Mouse (Mus musculus) embryonic fibroblast, embryonic 13.5 days (primary cell): Measurements from ENCODE around the gene Entpd6.

Experiments used
- CTCF ChIP-seq: IDR thresholded peaks from 2 replicates; pipeline ENCODE4 v1.5.1; 2011; ENCODE audit warnings: mild to moderate bottlenecking, control low read depth, low read length, moderate library complexity, borderline replicate concordance; ENCODE audit not compliant: insufficient read depth
- POLR2A ChIP-seq: IDR thresholded peaks from 2 replicates; pipeline ENCODE4 v1.6.1; 2011; ENCODE audit warnings: low read depth, mild to moderate bottlenecking, control low read depth, low read length, moderate library complexity

DNA sequence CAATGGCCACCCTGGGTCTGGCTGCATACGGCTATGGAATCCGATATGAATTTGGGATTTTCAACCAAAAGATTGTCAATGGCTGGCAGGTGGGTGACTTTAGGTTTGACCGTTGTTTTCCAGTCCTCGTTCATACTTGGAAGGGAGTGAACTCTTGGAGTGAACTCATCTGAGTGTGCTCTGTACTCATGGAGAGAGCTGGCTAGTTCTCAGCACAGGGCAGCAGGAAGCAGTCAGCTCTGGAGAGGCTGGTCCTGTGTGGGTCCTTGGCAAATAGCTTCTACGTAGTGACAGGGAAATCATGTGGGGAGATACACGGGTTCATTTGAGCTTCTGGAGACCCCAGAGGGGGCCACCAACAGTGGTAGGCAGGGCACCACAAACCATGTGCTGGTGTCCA is 60.0 kb downstream of the Entpd6 start:
- no peak for TF ChIP-seq CTCF
- TF ChIP-seq POLR2A = no peak
